Mouse (Mus musculus): ENCODE measurements at regions not wholly inside any gene's neighbourhood (a gene's known extent, or its start where the extent isn't known, plus 50 kb on each side); places are given as distances from the start of the nearest gene placed in this dataset.

- Histone ChIP-seq H3K4me1 (ENCODE audit: control insufficient read depth, insufficient read depth, low read depth, low read length) (no peaks in the 10 kb centered on the region; the same call in 1 of the 2 replicates), H3K27me3 (replicated peaks; ENCODE audit: control insufficient read depth, insufficient read depth, low read length) (no peaks in the 10 kb centered on the region), H3K36me3 (ENCODE audit: control insufficient read depth, insufficient read depth, low read length) (no peaks in the 10 kb centered on the region), H3K4me3 (ENCODE audit: low read length) (no peak overlapping the region), H3K4me2 (ENCODE audit: low read length) (no peak overlapping the region), H3K27ac (ENCODE audit: low read depth, low read length) (no peak overlapping the region), H3K9me3 (ENCODE audit: control insufficient read depth, low read length) (no peaks in the 10 kb centered on the region), H3K9ac (ENCODE audit: low read depth, low read length) (no peak overlapping the region)
- peak; percentile 58; the same call in 1 of the 2 replicates for ATAC-seq
- 55% methylated on average over 1 of the region's 1 CpGs for WGBS
Measured at GRCm38 (mm10) chr4:5206394-5207099, 413.4 kb upstream of the Impad1 start.

- Histone ChIP-seq H3K4me3 (ENCODE audit: low read length) (no peak overlapping the region), H3K9ac (ENCODE audit: low read depth, low read length) (no peak overlapping the region), H3K4me1 (ENCODE audit: control insufficient read depth, insufficient read depth, low read depth, low read length) (no peaks in the 10 kb centered on the region; the same call in 1 of the 2 replicates), H3K4me2 (ENCODE audit: low read length) (no peak overlapping the region), H3K27ac (ENCODE audit: low read depth, low read length) (no peak overlapping the region), H3K27me3 (replicated peaks; ENCODE audit: control insufficient read depth, insufficient read depth, low read length) (no peaks in the 10 kb centered on the region), H3K36me3 (ENCODE audit: control insufficient read depth, insufficient read depth, low read length) (no peaks in the 10 kb centered on the region), H3K9me3 (ENCODE audit: control insufficient read depth, low read length) (no peaks in the 10 kb centered on the region)
- 54% methylated on average over 7 of the region's 7 CpGs for WGBS
- peak; percentile 58; the same call in 1 of the 2 replicates for ATAC-seq
Measured at GRCm38 (mm10) chr4:5205328-5206208, 412.4 kb upstream of the Impad1 start.

- H3K27me3 ChIP-seq (replicated peaks; ENCODE audit: control insufficient read depth, insufficient read depth, low read length), result no peaks in the 10 kb centered on the region
- H3K9ac ChIP-seq (ENCODE audit: low read depth, low read length), result no peak overlapping the region
- no peak for ATAC-seq
- H3K9me3 ChIP-seq (ENCODE audit: control insufficient read depth, low read length), result no peaks in the 10 kb centered on the region
- WGBS, result 27% methylated on average over 3 of the region's 3 CpGs
- no peaks in the 10 kb centered on the region for H3K4me1 ChIP-seq (ENCODE audit: control insufficient read depth, insufficient read depth, low read depth, low read length)
- H3K27ac ChIP-seq (ENCODE audit: low read depth, low read length), result no peak overlapping the region
- no peak overlapping the region for H3K4me3 ChIP-seq (ENCODE audit: low read length)
- H3K4me2 ChIP-seq (ENCODE audit: low read length), result no peak overlapping the region
- no peaks in the 10 kb centered on the region for H3K36me3 ChIP-seq (ENCODE audit: control insufficient read depth, insufficient read depth, low read length)
Measured at GRCm38 (mm10) chr4:5194272-5194671, 401.1 kb upstream of the Impad1 start.

- no peak overlapping the region for H3K4me2 ChIP-seq (ENCODE audit: low read length)
- 83% methylated on average over 1 of the region's 1 CpGs for WGBS
- H3K27ac ChIP-seq (ENCODE audit: low read depth, low read length), result no peak overlapping the region
- no peak for ATAC-seq
- no peaks in the 10 kb centered on the region for H3K36me3 ChIP-seq (ENCODE audit: control insufficient read depth, insufficient read depth, low read length)
- no peaks in the 10 kb centered on the region for H3K9me3 ChIP-seq (ENCODE audit: control insufficient read depth, low read length)
- no peaks in the 10 kb centered on the region for H3K4me1 ChIP-seq (ENCODE audit: control insufficient read depth, insufficient read depth, low read depth, low read length)
- no peak overlapping the region for H3K9ac ChIP-seq (ENCODE audit: low read depth, low read length)
- H3K27me3 ChIP-seq (replicated peaks; ENCODE audit: control insufficient read depth, insufficient read depth, low read length), result no peaks in the 10 kb centered on the region
- H3K4me3 ChIP-seq (ENCODE audit: low read length), result no peak overlapping the region
Measured at GRCm38 (mm10) chr4:5181591-5181990, 388.4 kb upstream of the Impad1 start.

GRCm38 (mm10) chr4:5178991-5179693, 386.0 kb upstream of the Impad1 start:
- Histone ChIP-seq H3K4me1 (ENCODE audit: control insufficient read depth, insufficient read depth, low read depth, low read length) (no peaks in the 10 kb centered on the region), H3K27me3 (replicated peaks; ENCODE audit: control insufficient read depth, insufficient read depth, low read length) (no peaks in the 10 kb centered on the region), H3K9me3 (ENCODE audit: control insufficient read depth, low read length) (no peaks in the 10 kb centered on the region), H3K27ac (ENCODE audit: low read depth, low read length) (peak overlapping the region; percentile 44; the same call in 1 of the 2 replicates), H3K4me3 (ENCODE audit: low read length) (no peak overlapping the region), H3K4me2 (ENCODE audit: low read length) (peak overlapping the region; percentile 7; the same call in 1 of the 2 replicates), H3K9ac (ENCODE audit: low read depth, low read length) (no peak overlapping the region), H3K36me3 (ENCODE audit: control insufficient read depth, insufficient read depth, low read length) (no peaks in the 10 kb centered on the region)
- 42% methylated on average over 11 of the region's 11 CpGs for WGBS
- ATAC-seq, result peak; percentile 93

- no peak overlapping the region for H3K4me2 ChIP-seq (ENCODE audit: low read length)
- H3K9me3 ChIP-seq (ENCODE audit: control insufficient read depth, low read length), result no peaks in the 10 kb centered on the region
- H3K9ac ChIP-seq (ENCODE audit: low read depth, low read length), result no peak overlapping the region
- H3K27ac ChIP-seq (ENCODE audit: low read depth, low read length), result no peak overlapping the region
- 98% methylated on average over 1 of the region's 1 CpGs for WGBS
- H3K27me3 ChIP-seq (replicated peaks; ENCODE audit: control insufficient read depth, insufficient read depth, low read length), result no peaks in the 10 kb centered on the region
- no peak for ATAC-seq
- H3K36me3 ChIP-seq (ENCODE audit: control insufficient read depth, insufficient read depth, low read length), result no peaks in the 10 kb centered on the region
- no peaks in the 10 kb centered on the region for H3K4me1 ChIP-seq (ENCODE audit: control insufficient read depth, insufficient read depth, low read depth, low read length)
- no peak overlapping the region for H3K4me3 ChIP-seq (ENCODE audit: low read length)
Measured at GRCm38 (mm10) chr4:5165263-5165662, 372.1 kb upstream of the Impad1 start.

- no peaks in the 10 kb centered on the region for H3K9me3 ChIP-seq (ENCODE audit: control insufficient read depth, low read length)
- H3K27me3 ChIP-seq (replicated peaks; ENCODE audit: control insufficient read depth, insufficient read depth, low read length), result no peaks in the 10 kb centered on the region
- no peaks in the 10 kb centered on the region for H3K36me3 ChIP-seq (ENCODE audit: control insufficient read depth, insufficient read depth, low read length)
- no peak overlapping the region for H3K9ac ChIP-seq (ENCODE audit: low read depth, low read length)
- H3K4me2 ChIP-seq (ENCODE audit: low read length), result no peak overlapping the region
- H3K4me1 ChIP-seq (ENCODE audit: control insufficient read depth, insufficient read depth, low read depth, low read length), result no peaks in the 10 kb centered on the region
- 69% methylated on average over 1 of the region's 1 CpGs for WGBS
- H3K4me3 ChIP-seq (ENCODE audit: low read length), result no peak overlapping the region
- no peak for ATAC-seq
- no peak overlapping the region for H3K27ac ChIP-seq (ENCODE audit: low read depth, low read length)
Measured at GRCm38 (mm10) chr4:5160931-5161330, 367.8 kb upstream of the Impad1 start.

- no peak for ATAC-seq
- Histone ChIP-seq H3K9me3 (ENCODE audit: control insufficient read depth, low read length) (no peaks in the 10 kb centered on the region), H3K9ac (ENCODE audit: low read depth, low read length) (no peak overlapping the region), H3K4me1 (ENCODE audit: control insufficient read depth, insufficient read depth, low read depth, low read length) (no peaks in the 10 kb centered on the region), H3K27ac (ENCODE audit: low read depth, low read length) (no peak overlapping the region), H3K36me3 (ENCODE audit: control insufficient read depth, insufficient read depth, low read length) (no peaks in the 10 kb centered on the region), H3K4me2 (ENCODE audit: low read length) (no peak overlapping the region), H3K27me3 (replicated peaks; ENCODE audit: control insufficient read depth, insufficient read depth, low read length) (no peaks in the 10 kb centered on the region), H3K4me3 (ENCODE audit: low read length) (no peak overlapping the region)
- WGBS, result 73% methylated on average over 3 of the region's 3 CpGs
Measured at GRCm38 (mm10) chr4:5130726-5131125, 337.6 kb upstream of the Impad1 start.

GRCm38 (mm10) chr4:5126059-5126458, 332.9 kb upstream of the Impad1 start:
- H3K4me2 ChIP-seq (ENCODE audit: low read length), result no peak overlapping the region
- no peaks in the 10 kb centered on the region for H3K9me3 ChIP-seq (ENCODE audit: control insufficient read depth, low read length)
- 74% methylated on average over 2 of the region's 2 CpGs for WGBS
- no peak for ATAC-seq
- no peaks in the 10 kb centered on the region for H3K36me3 ChIP-seq (ENCODE audit: control insufficient read depth, insufficient read depth, low read length)
- no peak overlapping the region for H3K27ac ChIP-seq (ENCODE audit: low read depth, low read length)
- no peaks in the 10 kb centered on the region for H3K27me3 ChIP-seq (replicated peaks; ENCODE audit: control insufficient read depth, insufficient read depth, low read length)
- H3K4me3 ChIP-seq (ENCODE audit: low read length), result no peak overlapping the region
- H3K4me1 ChIP-seq (ENCODE audit: control insufficient read depth, insufficient read depth, low read depth, low read length), result no peaks in the 10 kb centered on the region
- H3K9ac ChIP-seq (ENCODE audit: low read depth, low read length), result no peak overlapping the region

Data from hindbrain, embryonic 16.5 days (tissue).